Mouse (Mus musculus): ENCODE measurements around the gene Olfr616.

DNA sequence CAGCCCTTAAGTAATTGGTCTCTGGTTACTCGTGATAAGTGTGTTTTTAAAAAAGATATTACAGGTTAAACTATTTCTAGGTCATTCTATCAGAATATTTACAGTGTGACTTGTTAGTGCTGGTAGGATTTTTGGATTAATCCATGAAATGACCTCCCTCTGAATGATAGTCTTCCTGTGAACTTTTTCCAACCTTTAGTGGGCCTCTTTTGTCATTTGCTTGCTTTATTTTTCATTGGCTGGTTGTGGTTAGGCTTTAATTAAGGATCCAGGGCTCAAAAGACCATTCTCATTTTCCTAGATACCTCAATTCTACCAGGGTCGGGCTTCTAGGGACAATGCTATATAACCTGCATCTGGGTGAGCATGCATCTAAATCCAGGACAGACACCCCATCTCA, 20.9 kb upstream of the Olfr616 start, which contains the start of gene Olfr618:
- TF ChIP-seq CTCF (IDR thresholded peaks at IDR 0.05; ENCODE audit: borderline replicate concordance, extremely low read depth, insufficient read depth, insufficient read length) (no peak), POLR2A (IDR thresholded peaks at IDR 0.05; ENCODE audit: borderline replicate concordance, extremely low read depth, insufficient read depth, insufficient read length, poor library complexity, severe bottlenecking) (no peak)

Measured in brain, embryonic 14.5 days (tissue).